Mouse (Mus musculus) monocyte, adult 2 months (primary cell): Measurements from ENCODE around the gene Cd3g.

Source experiments
- DNase-seq, 2 experiments: peaks; one replicate each; pipeline ENCODE4 v3.0.0; 2022; ENCODE audit warnings: low spot score in 2 of 2, low read depth in 1 of 2

Cd3g gene

DNA sequence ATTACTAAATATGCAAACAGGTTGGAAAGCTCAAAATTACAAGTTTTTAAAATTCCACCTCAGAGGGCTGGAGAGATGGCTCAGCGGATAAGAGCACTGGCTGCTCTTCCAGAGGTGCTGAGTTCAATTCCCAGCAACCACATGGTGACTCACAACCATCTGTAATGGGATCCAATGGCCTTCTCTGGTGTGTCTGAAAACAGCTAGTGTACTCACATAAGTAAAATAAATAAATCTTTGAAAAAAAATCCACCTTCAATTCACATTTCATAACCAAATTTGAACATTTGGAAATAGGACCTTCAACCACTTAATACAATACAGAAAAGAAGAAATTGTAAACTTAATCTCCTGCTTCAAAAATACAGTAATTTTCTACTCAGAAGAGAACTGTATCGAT lies 60.6 kb downstream of the Cd3g start:
- DNase-seq = no peak
